Comparison of ENCODE assay signal across 22 mouse cellular contexts in the genomic region with DNA sequence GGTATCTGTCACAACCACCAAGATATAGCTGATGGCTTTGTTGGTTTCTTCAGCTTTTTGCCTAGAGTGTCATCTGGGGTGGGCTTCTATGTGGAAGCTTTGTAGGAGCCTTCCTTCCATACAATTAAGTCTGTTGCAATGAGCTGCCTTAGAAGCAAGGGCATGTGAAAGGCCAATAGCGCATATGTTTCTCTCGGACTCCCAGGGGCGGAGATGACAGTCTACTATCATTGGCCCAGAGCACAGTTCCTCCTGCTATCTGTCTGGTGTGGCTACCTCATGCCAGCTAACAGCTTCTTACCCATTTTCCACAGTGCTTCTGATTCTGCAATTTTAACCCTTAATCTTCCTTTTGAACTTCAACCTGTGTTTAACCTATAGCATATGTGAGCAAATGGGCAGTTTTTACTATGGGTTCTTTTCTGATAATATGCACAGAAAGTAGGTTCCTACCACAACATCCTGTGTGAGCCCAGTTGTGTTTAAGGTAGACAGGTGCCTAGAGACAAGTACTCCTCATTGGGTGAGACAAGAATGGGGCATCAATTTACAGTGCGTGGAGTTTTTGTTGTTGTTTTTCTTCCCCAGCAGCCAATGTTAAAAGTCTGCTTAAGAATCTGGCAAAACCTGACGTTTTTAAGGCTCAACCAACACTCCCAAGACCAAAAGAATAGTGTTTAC. TPM values are rescaled to one million over a fixed set of nuclear protein-coding genes. Genes with fewer than 3 reads are reported as not detected.
DNase-seq lines count a peak whose midpoint lies in the region; ATAC-seq and TF ChIP-seq lines count a peak whose summit lies in the region.
"Had no signal": no experiment of that assay in that cellular context is flagged by ENCODE, and none has a peak within 500 bp of the region (broad histone marks: within the 10 kb centered on the region; RNA-seq: fewer than 3 reads in every experiment).

No protein-coding gene starts in this region.

- peak; percentile 54 for ATAC-seq in inflammation-experienced regulatory T-cells, adult 6 months
- ATAC-seq in liver, postnatal 0 days = peak; percentile 44; the same call in 1 of the 2 replicates
- ATAC-seq: forebrain, embryonic 14.5 days; intestine, embryonic 16.5 days; lung, postnatal 0 days had no signal

- no peak overlapping the region for H3K9ac ChIP-seq in liver, postnatal 0 days (replicated peaks)
- H3K9ac ChIP-seq: hindbrain, embryonic 13.5 days; neural tube, embryonic 13.5 days had no signal

- 72% methylated on average over 5 of the region's 5 CpGs for WGBS in thymus, adult 2 months
- 64% methylated on average over 5 of the region's 5 CpGs for WGBS in liver, postnatal 0 days (ENCODE audit: insufficient replicate concordance)
- WGBS in forebrain, embryonic 10.5 days = 88% methylated on average over 5 of the region's 5 CpGs

- H3K9me3 ChIP-seq in liver, postnatal 0 days (ENCODE audit: low read length) = no peaks in the 10 kb centered on the region
- H3K9me3 ChIP-seq in forebrain, embryonic 10.5 days = no peaks in the 10 kb centered on the region
- H3K9me3 ChIP-seq: hindbrain, embryonic 13.5 days; midbrain, embryonic 10.5 days; neural tube, embryonic 13.5 days had no signal

- H3K27me3 ChIP-seq in thymus, adult 2 months (ENCODE audit: control insufficient read depth, insufficient read depth, low read length) = no peaks in the 10 kb centered on the region
- no peaks in the 10 kb centered on the region for H3K27me3 ChIP-seq in liver, postnatal 0 days (ENCODE audit: insufficient read depth, low read length)
- no peaks in the 10 kb centered on the region for H3K27me3 ChIP-seq in forebrain, embryonic 10.5 days (ENCODE audit: poor library complexity, severe bottlenecking)
- H3K27me3 ChIP-seq: hindbrain, embryonic 13.5 days; neural tube, embryonic 13.5 days had no signal

- no peak for TF ChIP-seq POLR2A in thymus, adult 2 months (IDR thresholded peaks at IDR 0.05; ENCODE audit: control insufficient read depth, extremely low read depth, insufficient read depth, low read length, poor library complexity)

- no peak overlapping the region for H3K4me2 ChIP-seq in liver, postnatal 0 days (ENCODE audit: low read depth, low read length)
- H3K4me2 ChIP-seq: heart, embryonic 11.5 days; hindbrain, embryonic 13.5 days; neural tube, embryonic 13.5 days had no signal

- H3K27ac ChIP-seq in thymus, adult 2 months (ENCODE audit: control insufficient read depth, insufficient read depth, low read length) = peak overlapping the region; percentile 76
- H3K27ac ChIP-seq in liver, postnatal 0 days (ENCODE audit: low read depth) = no peak overlapping the region
- H3K27ac ChIP-seq in forebrain, embryonic 10.5 days = no peak overlapping the region
- H3K27ac ChIP-seq: hindbrain, embryonic 13.5 days; kidney, postnatal 0 days; layer of hippocampus, adult 2 months; midbrain, embryonic 10.5 days; neural tube, embryonic 13.5 days had no signal

- no peaks in the 10 kb centered on the region for H3K36me3 ChIP-seq in thymus, adult 2 months (ENCODE audit: control insufficient read depth, insufficient read depth, low read length)
- H3K36me3 ChIP-seq in liver, postnatal 0 days (replicated peaks; ENCODE audit: insufficient read depth, low read length) = no peaks in the 10 kb centered on the region
- H3K36me3 ChIP-seq in forebrain, embryonic 10.5 days (replicated peaks) = no peaks in the 10 kb centered on the region
- H3K36me3 ChIP-seq: hindbrain, embryonic 13.5 days; midbrain, embryonic 10.5 days; neural tube, embryonic 13.5 days had no signal

- TF ChIP-seq EP300 in liver, postnatal 0 days (IDR thresholded peaks at IDR 0.05; ENCODE audit: low read depth) = no peak; the same call in 1 of the 2 replicates

- DNase-seq in thymus, adult 2 months = peak; percentile 40
- DNase-seq in thymus, postnatal 36 days = no peak
- no peak for DNase-seq in liver, postnatal 0 days
- no peak for DNase-seq in forebrain, embryonic 10.5 days (ENCODE audit: extremely low spot score, low spot score)
- DNase-seq in lung, postnatal 25 days (ENCODE audit: low spot score) = no peak
- no peak for DNase-seq in embryo, embryonic 9.5 days (ENCODE audit: extremely low spot score)
- DNase-seq: B cell, adult 2 months; cerebellum, adult 9-11 months; embryo, embryonic 11 days; gastrocnemius, postnatal 25 days; heart, postnatal 14 days; right cerebral cortex, postnatal 4 days had no signal

- no peak for TF ChIP-seq CTCF in thymus, adult 2 months (IDR thresholded peaks at IDR 0.05; ENCODE audit: borderline replicate concordance, control insufficient read depth, extremely low read depth, insufficient read depth, low read length, poor library complexity)
- TF ChIP-seq CTCF in liver, postnatal 0 days (IDR thresholded peaks at IDR 0.05; ENCODE audit: low read depth) = no peak

- no peak overlapping the region for H3K4me3 ChIP-seq in thymus, adult 2 months (ENCODE audit: control insufficient read depth, insufficient read depth, low read length)
- H3K4me3 ChIP-seq in liver, postnatal 0 days (ENCODE audit: low read depth, low read length) = no peak overlapping the region
- H3K4me3 ChIP-seq in forebrain, embryonic 10.5 days = no peak overlapping the region
- H3K4me3 ChIP-seq: hindbrain, embryonic 13.5 days; layer of hippocampus, adult 2 months; midbrain, embryonic 10.5 days; neural tube, embryonic 13.5 days had no signal

- peaks cover 26% of the 10 kb centered on the region for H3K4me1 ChIP-seq in thymus, adult 2 months (replicated peaks; ENCODE audit: control insufficient read depth, insufficient read depth, low read length)
- H3K4me1 ChIP-seq in liver, postnatal 0 days (ENCODE audit: insufficient read depth) = peaks cover 10% of the 10 kb centered on the region
- H3K4me1 ChIP-seq in forebrain, embryonic 10.5 days = peaks cover 9% of the 10 kb centered on the region; the same call in 1 of the 2 replicates
- H3K4me1 ChIP-seq: hindbrain, embryonic 13.5 days; neural tube, embryonic 13.5 days had no signal

RNA-seq across cellular contexts. Expression of a gene that starts 24.0 kb away (rescaled TPM):
- 361 and 669 TPM in 2 replicates for polyA plus RNA-seq in thymus, adult 2 months (2012; rRNA removed)
- 10 to 100 TPM; 49.3 to 67.5 (median 63.5) TPM for polyA plus RNA-seq in inflammation-experienced regulatory T-cells, adult 6 months (2017; shearing (Covaris generic))
- 31.9 and 32.7 TPM in 2 replicates for polyA plus RNA-seq in liver, postnatal 0 days (2015; fragmentation: Nextera tagmentation; extraction: Ambion mirVana)
- 92.8 and 96.9 TPM in 2 replicates for polyA plus RNA-seq in forebrain, embryonic 10.5 days (2016; fragmentation: Nextera tagmentation; extraction: Ambion mirVana)

RNA-seq across cellular contexts. Expression of a gene that starts 24.5 kb away (rescaled TPM):
- 10.1 and 10.7 TPM in 2 replicates for polyA plus RNA-seq in thymus, adult 2 months (2012; rRNA removed)
- 10 to 100 TPM; 41.8 to 44.1 (median 43.3) TPM for polyA plus RNA-seq in inflammation-experienced regulatory T-cells, adult 6 months (2017; shearing (Covaris generic))
- polyA plus RNA-seq in liver, postnatal 0 days (2015; fragmentation: Nextera tagmentation; extraction: Ambion mirVana) = 40.8 and 40.9 TPM in 2 replicates
- polyA plus RNA-seq in forebrain, embryonic 10.5 days (2016; fragmentation: Nextera tagmentation; extraction: Ambion mirVana) = 72.1 and 81.6 TPM in 2 replicates
